Mouse (Mus musculus) embryonic facial prominence, embryonic 15.5 days (tissue): ENCODE data around the gene Nutf2-ps1. TPM values are rescaled to one million over a fixed set of nuclear protein-coding genes. Genes with fewer than 3 reads are reported as not detected.

Source experiments
- ATAC-seq: fragments of 200-750 bp; cut with Nextera tagmentation; 2 replicates; pipeline ENCODE4 v1.8.0; 2017; ENCODE audit warnings: low read depth, moderate TSS enrichment; ENCODE audit not compliant: insufficient number of reproducible peaks, low FRiP score, low TSS enrichment
- H3K27ac ChIP-seq: fragments of 300-500 bp; sonication (generic); replicated peaks from 2 replicates; pipeline ENCODE4 v1.5.1; 2015; ENCODE audit warnings: mild to moderate bottlenecking, inconsistent platforms
- H3K27me3 ChIP-seq: fragments of 300-500 bp; sonication (generic); 2 replicates; pipeline ENCODE4 v1.6.1; 2015; ENCODE audit warnings: inconsistent platforms
- H3K36me3 ChIP-seq: fragments of 300-500 bp; sonication (generic); 2 replicates; pipeline ENCODE4 v1.6.1; 2015; ENCODE audit warnings: mild to moderate bottlenecking, inconsistent platforms
- H3K4me1 ChIP-seq: fragments of 300-500 bp; sonication (generic); 2 replicates; pipeline ENCODE4 v1.6.1; 2015; ENCODE audit warnings: inconsistent platforms
- H3K4me2 ChIP-seq: fragments of 300-500 bp; sonication (generic); replicated peaks from 2 replicates; pipeline ENCODE4 v1.6.1; 2015; ENCODE audit warnings: mild to moderate bottlenecking, inconsistent platforms
- H3K4me3 ChIP-seq: fragments of 300-500 bp; sonication (generic); replicated peaks from 2 replicates; pipeline ENCODE4 v1.5.1; 2015; ENCODE audit warnings: mild to moderate bottlenecking, inconsistent platforms
- H3K9ac ChIP-seq: fragments of 300-500 bp; sonication (generic); 2 replicates; pipeline ENCODE4 v1.6.1; 2015; ENCODE audit warnings: inconsistent platforms
- H3K9me3 ChIP-seq: fragments of 300-500 bp; sonication (generic); replicated peaks from 2 replicates; pipeline ENCODE4 v1.6.1; 2016; ENCODE audit warnings: inconsistent platforms
- WGBS: fragments of 180-500 bp; shearing (Covaris S2); methylation state at CpG from one replicate; pipeline ENCODE4 v1.1.7; 2015; 5-methylcytosine and 5-hydroxymethylcytosine counted together
- polyA plus RNA-seq: library from polyadenylated mRNA; unstranded; fragments of >200 nt; fragmentation: Nextera tagmentation; extraction: Ambion mirVana; gene quantifications from 2 replicates; pipeline ENCODE4 v1.2.1, GENCODE M21; 2015

Nutf2-ps1 gene
- polyA plus RNA-seq, 1 experiment from 2014 or later = 301 TPM

DNA sequence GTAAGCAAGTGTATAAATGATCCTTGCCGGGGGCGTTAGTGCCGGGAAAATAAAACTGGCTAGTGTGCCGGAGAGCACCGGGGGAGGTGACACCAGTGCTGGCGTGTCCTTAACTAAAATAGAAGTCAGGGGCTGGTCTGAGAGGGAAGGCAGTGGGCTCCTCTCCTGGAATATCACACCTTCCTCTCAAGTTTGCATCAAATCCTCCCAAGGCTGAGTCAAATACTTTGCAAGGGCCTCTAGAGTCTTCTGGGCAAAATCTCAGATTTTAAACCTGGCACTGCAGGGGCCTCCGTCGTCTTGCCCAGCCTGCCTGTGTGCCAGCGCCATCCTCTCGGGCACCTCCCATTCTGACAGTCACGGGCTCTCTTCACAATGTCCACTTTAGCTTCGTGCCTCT lies 37.9 kb downstream of the Nutf2-ps1 start:
- Histone ChIP-seq H3K4me1 (peaks cover 3% of the 10 kb centered on the region; the same call in 1 of the 2 replicates), H3K27me3 (no peaks in the 10 kb centered on the region), H3K4me3 (no peak overlapping the region), H3K9ac (no peak overlapping the region), H3K36me3 (no peaks in the 10 kb centered on the region), H3K27ac (no peak overlapping the region), H3K9me3 (no peaks in the 10 kb centered on the region), H3K4me2 (no peak overlapping the region)
- WGBS = 78% methylated on average over 12 of the region's 12 CpGs
- no peak for ATAC-seq

DNA sequence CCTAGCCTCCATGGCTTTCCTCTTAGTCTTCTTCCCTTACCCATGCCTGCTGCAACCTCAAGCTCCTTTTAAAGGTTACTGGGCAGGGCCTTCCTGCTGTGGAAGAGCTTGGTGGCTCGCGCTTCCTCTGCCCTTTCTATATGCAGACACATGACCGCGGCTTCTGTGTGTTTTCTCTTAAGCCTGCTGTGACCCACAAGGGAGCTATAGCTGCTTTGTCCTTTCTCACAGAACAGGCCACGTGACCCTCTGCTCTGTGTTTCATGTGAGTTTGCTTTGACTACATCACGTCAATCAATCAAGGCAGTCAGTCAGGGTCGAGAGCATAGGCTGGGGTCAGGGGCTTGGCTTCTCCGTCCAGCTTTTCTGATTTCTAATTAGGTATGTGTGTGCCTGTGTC lies 41.3 kb downstream of the Nutf2-ps1 start:
- H3K36me3 ChIP-seq = no peaks in the 10 kb centered on the region
- 56% methylated on average over 8 of the region's 8 CpGs for WGBS
- no peak overlapping the region for H3K4me2 ChIP-seq
- H3K9me3 ChIP-seq = no peaks in the 10 kb centered on the region
- H3K27me3 ChIP-seq = no peaks in the 10 kb centered on the region
- no peak for ATAC-seq
- no peak overlapping the region for H3K9ac ChIP-seq
- H3K27ac ChIP-seq = no peak overlapping the region
- H3K4me1 ChIP-seq = no peaks in the 10 kb centered on the region
- H3K4me3 ChIP-seq = no peak overlapping the region

DNA sequence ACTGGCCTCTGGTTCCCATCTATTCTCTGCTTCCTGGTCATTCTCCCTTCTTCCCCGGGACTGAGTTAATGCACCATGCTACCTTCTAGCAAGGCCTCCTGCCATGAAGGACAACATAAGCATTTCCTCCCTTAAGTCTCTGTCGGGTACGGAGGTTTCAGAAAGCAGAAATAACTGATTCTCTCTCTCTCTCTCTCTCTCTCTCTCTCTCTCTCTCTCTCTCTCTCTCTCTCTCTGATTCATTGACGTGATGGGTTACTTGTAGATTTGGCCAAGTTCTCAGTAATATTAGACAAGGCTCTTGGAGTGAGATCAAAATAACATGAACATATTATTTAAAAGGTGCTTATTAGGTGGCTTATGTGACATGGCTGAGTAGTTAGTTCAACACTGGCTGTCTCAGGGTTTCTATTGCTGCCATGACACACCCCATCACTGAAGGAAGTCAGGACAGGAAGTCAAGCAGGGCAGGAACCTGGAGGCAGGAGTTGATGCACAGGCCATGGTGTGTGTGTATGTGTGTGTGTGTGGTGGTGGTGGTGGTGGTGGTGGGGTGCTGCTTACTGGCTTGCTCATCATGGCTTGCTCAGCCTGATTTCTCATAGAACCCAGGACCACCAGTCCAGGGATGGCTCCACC lies 43.8 kb downstream of the Nutf2-ps1 start:
- no peak for ATAC-seq
- Histone ChIP-seq H3K4me1 (no peaks in the 10 kb centered on the region), H3K9ac (no peak overlapping the region), H3K27ac (no peak overlapping the region), H3K4me3 (no peak overlapping the region), H3K4me2 (no peak overlapping the region), H3K36me3 (no peaks in the 10 kb centered on the region; the same call in 1 of the 2 replicates), H3K9me3 (no peaks in the 10 kb centered on the region), H3K27me3 (no peaks in the 10 kb centered on the region)
- WGBS = 67% methylated on average over 4 of the region's 4 CpGs

DNA sequence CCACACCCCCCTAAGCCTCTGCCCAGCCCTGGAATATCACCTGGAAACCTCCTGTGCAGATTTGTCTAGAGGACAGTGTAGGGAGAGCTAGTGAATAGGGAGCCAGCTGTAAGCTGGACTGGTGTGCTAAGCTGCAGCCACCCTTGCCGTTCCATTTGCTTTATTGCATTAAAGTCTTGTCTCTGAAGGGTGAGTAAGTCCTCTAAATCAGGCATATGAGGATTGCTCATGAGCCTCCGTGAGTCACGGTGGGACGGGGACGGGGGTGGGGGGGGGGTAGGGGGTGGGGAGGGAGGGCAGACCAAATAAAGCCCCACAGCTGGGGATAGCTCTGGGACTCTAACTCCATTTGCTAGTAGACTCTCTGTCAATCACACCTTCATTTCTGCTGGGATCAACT lies 45.3 kb downstream of the Nutf2-ps1 start:
- Histone ChIP-seq H3K36me3 (no peaks in the 10 kb centered on the region; the same call in 1 of the 2 replicates), H3K4me2 (no peak overlapping the region), H3K4me1 (no peaks in the 10 kb centered on the region), H3K4me3 (no peak overlapping the region), H3K9me3 (no peaks in the 10 kb centered on the region), H3K27ac (no peak overlapping the region), H3K27me3 (no peaks in the 10 kb centered on the region), H3K9ac (no peak overlapping the region)
- ATAC-seq = no peak
- WGBS = 54% methylated on average over 5 of the region's 5 CpGs

DNA sequence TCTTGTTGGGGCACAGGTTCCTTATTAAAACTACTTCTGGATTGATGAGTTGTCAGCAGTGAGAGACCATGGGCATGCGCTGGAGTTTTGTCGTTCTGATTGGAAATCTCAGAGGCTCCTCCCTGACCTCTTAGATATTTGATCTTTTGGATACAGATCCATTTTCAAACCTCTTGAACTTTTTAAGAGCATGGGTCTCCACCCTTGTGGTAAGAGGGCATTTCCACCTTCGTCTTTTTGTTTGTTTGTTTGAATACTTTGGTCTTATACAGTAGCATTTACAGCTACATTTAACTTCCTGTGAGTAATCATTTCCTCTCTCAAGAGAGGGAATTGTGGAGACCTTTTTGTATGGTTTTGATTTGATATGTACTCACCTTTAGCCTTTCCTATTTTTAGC lies 49.6 kb downstream of the Nutf2-ps1 start:
- no peaks in the 10 kb centered on the region for H3K9me3 ChIP-seq
- no peaks in the 10 kb centered on the region for H3K27me3 ChIP-seq
- H3K9ac ChIP-seq = no peak overlapping the region
- 54% methylated on average over 3 of the region's 3 CpGs for WGBS
- H3K27ac ChIP-seq = no peak overlapping the region
- 0 out of 2 replicates have a peak, but pooled peaks cover 8% of the 10 kb centered on the region for H3K4me1 ChIP-seq
- ATAC-seq = no peak
- H3K4me2 ChIP-seq = no peak overlapping the region
- no peak overlapping the region for H3K4me3 ChIP-seq
- no peaks in the 10 kb centered on the region; the same call in 1 of the 2 replicates for H3K36me3 ChIP-seq

DNA sequence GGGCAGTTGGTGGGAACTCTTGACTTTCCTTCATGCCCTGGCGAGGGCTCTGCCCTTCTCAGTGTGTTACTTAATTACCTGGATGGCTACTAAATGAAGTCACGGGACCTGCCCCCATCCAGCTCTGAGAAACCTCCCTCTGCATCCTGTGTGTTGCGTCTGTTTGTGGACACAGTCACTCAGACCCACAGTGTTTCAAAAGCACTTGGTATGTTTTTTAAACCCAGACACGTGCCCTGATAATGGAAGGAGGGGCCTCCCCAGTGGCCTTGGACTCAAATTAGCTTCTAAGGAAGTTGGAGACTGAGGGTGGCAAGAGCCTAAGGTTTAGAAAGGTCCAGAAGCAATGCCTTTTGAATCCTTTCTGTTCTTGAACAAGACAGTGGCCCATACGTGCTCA lies 50.1 kb downstream of the Nutf2-ps1 start:
- Histone ChIP-seq H3K27ac (no peak overlapping the region), H3K4me2 (no peak overlapping the region), H3K27me3 (no peaks in the 10 kb centered on the region), H3K4me1 (0 out of 2 replicates have a peak, but pooled peaks cover 8% of the 10 kb centered on the region), H3K36me3 (no peaks in the 10 kb centered on the region; the same call in 1 of the 2 replicates), H3K4me3 (no peak overlapping the region), H3K9ac (no peak overlapping the region), H3K9me3 (no peaks in the 10 kb centered on the region)
- WGBS = 67% methylated on average over 5 of the region's 5 CpGs
- ATAC-seq = no peak

Other genes starting within 250 kb of the Nutf2-ps1 start
- not detected in 2 replicates for gene Gm10197, start 217.3 kb downstream of the Nutf2-ps1 start, polyA plus RNA-seq
- 34.7 and 41.6 TPM in 2 replicates for gene Smndc1, start 198.5 kb downstream of the Nutf2-ps1 start, polyA plus RNA-seq
- 3.1 and 4.0 TPM in 2 replicates for gene Dusp5, start 60.0 kb downstream of the Nutf2-ps1 start, polyA plus RNA-seq
- 63.1 and 66.0 TPM in 2 replicates for gene Smc3, start 11.3 kb upstream of the Nutf2-ps1 start, polyA plus RNA-seq
- 5.5 and 6.2 TPM in 2 replicates for gene Rbm20, start 88.2 kb upstream of the Nutf2-ps1 start, polyA plus RNA-seq